Mouse (Mus musculus): ENCODE data around the gene Mgarp. TPM values are rescaled to one million over a fixed set of nuclear protein-coding genes. Genes with fewer than 3 reads are reported as not detected.

Mgarp gene
- polyA plus RNA-seq, 1 experiment = 0.36 TPM

GRCm38 (mm10) chr3:51379786-51380659, 16.5 kb downstream of the Mgarp start:
- H3K4me3 ChIP-seq (ENCODE audit: extremely low read depth, insufficient read depth, insufficient read length) = no peak overlapping the region
- H3K4me1 ChIP-seq (ENCODE audit: control insufficient read depth, insufficient read depth, insufficient read length) = no peaks in the 10 kb centered on the region; the same call in 1 of the 2 replicates
- no peaks in the 10 kb centered on the region for H3K27me3 ChIP-seq (ENCODE audit: control insufficient read depth, insufficient read depth, low read length)
- H3K36me3 ChIP-seq (ENCODE audit: control insufficient read depth, insufficient read depth, low read length) = no peaks in the 10 kb centered on the region
- H3K27ac ChIP-seq (ENCODE audit: insufficient read depth, low read length) = no peak overlapping the region
- 77% methylated on average over 5 of the region's 5 CpGs for WGBS
- TF ChIP-seq CTCF (IDR thresholded peaks at IDR 0.05; ENCODE audit: extremely low read depth, insufficient read depth, insufficient read length, insufficient replicate concordance) = no peak
- TF ChIP-seq POLR2A (IDR thresholded peaks at IDR 0.05; ENCODE audit: low read depth, low read length) = no peak
- no peak for DNase-seq (ENCODE audit: low read depth in 1 of 2, low spot score in 2 of 2)

- no peaks in the 10 kb centered on the region for H3K36me3 ChIP-seq (ENCODE audit: control insufficient read depth, insufficient read depth, low read length)
These were observed 17.9 kb downstream of the Mgarp start for GRCm38 (mm10) chr3:51378665-51378946.

GRCm38 (mm10) chr3:51377878-51378664, 18.5 kb downstream of the Mgarp start:
- Histone ChIP-seq H3K27ac (ENCODE audit: insufficient read depth, low read length) (no peak overlapping the region), H3K27me3 (ENCODE audit: control insufficient read depth, insufficient read depth, low read length) (no peaks in the 10 kb centered on the region), H3K4me3 (ENCODE audit: extremely low read depth, insufficient read depth, insufficient read length) (peak overlapping the region; percentile 48), H3K4me1 (ENCODE audit: control insufficient read depth, insufficient read depth, insufficient read length) (no peaks in the 10 kb centered on the region; the same call in 1 of the 2 replicates), H3K36me3 (ENCODE audit: control insufficient read depth, insufficient read depth, low read length) (no peaks in the 10 kb centered on the region)
- peak in 1 of 2 experiments; percentile 36 for DNase-seq (ENCODE audit: low read depth in 1 of 2, low spot score in 2 of 2)
- TF ChIP-seq CTCF (IDR thresholded peaks at IDR 0.05; ENCODE audit: extremely low read depth, insufficient read depth, insufficient read length, insufficient replicate concordance) = no peak
- no peak for TF ChIP-seq POLR2A (IDR thresholded peaks at IDR 0.05; ENCODE audit: low read depth, low read length)
- 30% methylated on average over 31 of the region's 31 CpGs for WGBS

More at GRCm38 (mm10) chr3:51378665-51378946, 17.9 kb downstream of the Mgarp start:
- Histone ChIP-seq H3K27ac (ENCODE audit: insufficient read depth, low read length) (no peak overlapping the region), H3K4me3 (ENCODE audit: extremely low read depth, insufficient read depth, insufficient read length) (no peak overlapping the region), H3K27me3 (ENCODE audit: control insufficient read depth, insufficient read depth, low read length) (no peaks in the 10 kb centered on the region), H3K4me1 (ENCODE audit: control insufficient read depth, insufficient read depth, insufficient read length) (no peaks in the 10 kb centered on the region; the same call in 1 of the 2 replicates)
- WGBS = 74% methylated on average over 3 of the region's 3 CpGs
- TF ChIP-seq POLR2A (IDR thresholded peaks at IDR 0.05; ENCODE audit: low read depth, low read length) (no peak), CTCF (IDR thresholded peaks at IDR 0.05; ENCODE audit: extremely low read depth, insufficient read depth, insufficient read length, insufficient replicate concordance) (no peak)
- DNase-seq (ENCODE audit: low read depth in 1 of 2, low spot score in 2 of 2) = no peak

DNA sequence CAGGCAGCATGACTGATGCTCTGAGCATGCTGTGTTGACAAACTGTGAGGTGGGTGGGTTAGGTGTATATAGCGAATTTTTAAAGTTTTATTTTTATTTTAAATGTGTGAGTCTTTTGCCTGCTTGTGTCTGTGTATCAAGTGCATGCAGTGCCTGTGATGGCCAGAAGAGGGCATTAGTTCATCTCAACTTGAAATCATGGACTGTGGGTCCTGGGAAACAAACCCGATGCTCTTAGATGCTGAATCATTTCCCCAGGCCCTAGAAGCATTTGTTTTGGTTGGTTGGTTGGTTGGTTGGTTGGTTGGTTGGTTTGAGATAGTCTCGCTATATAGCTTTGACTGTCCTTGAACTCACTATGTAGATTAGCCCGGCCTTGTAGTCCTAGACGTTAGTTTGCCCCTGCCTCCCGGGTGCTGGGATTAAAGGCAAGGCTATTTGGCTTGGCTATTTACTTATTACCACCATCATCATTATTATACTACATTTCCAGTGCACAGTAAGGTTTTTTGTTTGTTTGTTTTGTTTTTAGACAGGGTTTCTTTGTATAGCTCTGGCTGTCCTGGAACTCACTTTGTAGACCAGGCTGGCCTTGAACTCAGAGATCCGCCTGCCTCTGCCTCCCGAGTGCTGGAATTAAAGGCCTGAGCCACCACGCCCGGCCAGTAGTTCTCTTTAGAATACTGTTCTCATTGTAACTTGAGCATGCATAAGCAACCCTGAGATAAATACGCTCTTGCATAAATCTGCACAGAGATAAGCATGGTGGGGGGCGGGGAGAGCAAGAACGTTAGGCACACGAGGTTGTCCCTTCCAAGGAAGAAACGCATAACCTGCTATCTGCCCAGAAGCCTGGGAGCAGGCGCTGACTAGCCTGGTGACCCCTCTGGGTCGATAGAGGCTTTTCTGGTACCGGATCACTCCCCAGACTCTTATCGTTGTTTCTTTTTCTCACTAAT, 21.0 kb downstream of the Mgarp start:
- no peaks in the 10 kb centered on the region for H3K36me3 ChIP-seq (ENCODE audit: control insufficient read depth, insufficient read depth, low read length)
- H3K4me1 ChIP-seq (ENCODE audit: control insufficient read depth, insufficient read depth, insufficient read length) = no peaks in the 10 kb centered on the region; the same call in 1 of the 2 replicates
- DNase-seq (ENCODE audit: low read depth in 1 of 2, low spot score in 2 of 2) = peak; percentile 29 to 52
- TF ChIP-seq CTCF (IDR thresholded peaks at IDR 0.05; ENCODE audit: extremely low read depth, insufficient read depth, insufficient read length, insufficient replicate concordance) (peak; percentile 27; the same call in 1 of the 2 replicates), POLR2A (IDR thresholded peaks at IDR 0.05; ENCODE audit: low read depth, low read length) (no peak)
- H3K27ac ChIP-seq (ENCODE audit: insufficient read depth, low read length) = no peak overlapping the region
- H3K4me3 ChIP-seq (ENCODE audit: extremely low read depth, insufficient read depth, insufficient read length) = no peak overlapping the region
- 74% methylated on average over 19 of the region's 19 CpGs for WGBS
- no peaks in the 10 kb centered on the region for H3K27me3 ChIP-seq (ENCODE audit: control insufficient read depth, insufficient read depth, low read length)

DNA sequence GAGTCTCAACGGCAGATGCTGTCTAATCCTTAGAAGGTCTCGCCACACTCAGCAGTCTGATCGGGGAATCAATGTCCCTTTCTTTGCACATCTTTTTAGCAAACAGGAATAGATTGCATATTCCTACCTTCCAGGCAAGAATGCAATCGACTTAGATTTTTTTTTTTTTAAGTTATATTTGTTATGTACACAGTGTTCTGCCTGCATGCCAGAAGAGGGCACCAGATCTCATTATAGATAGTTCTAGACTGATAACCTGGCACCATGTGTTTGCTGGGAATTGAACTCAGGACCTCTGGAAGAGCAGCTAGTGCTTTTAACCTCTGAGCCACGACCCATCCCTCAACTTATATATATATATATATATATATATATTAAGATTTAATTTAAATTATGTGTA, 23.0 kb downstream of the Mgarp start:
- WGBS = 73% methylated on average over 5 of the region's 5 CpGs
- Histone ChIP-seq H3K4me3 (ENCODE audit: extremely low read depth, insufficient read depth, insufficient read length) (no peak overlapping the region), H3K36me3 (ENCODE audit: control insufficient read depth, insufficient read depth, low read length) (no peaks in the 10 kb centered on the region), H3K4me1 (ENCODE audit: control insufficient read depth, insufficient read depth, insufficient read length) (no peaks in the 10 kb centered on the region), H3K27me3 (ENCODE audit: control insufficient read depth, insufficient read depth, low read length) (no peaks in the 10 kb centered on the region), H3K27ac (ENCODE audit: insufficient read depth, low read length) (no peak overlapping the region)
- DNase-seq (ENCODE audit: low read depth in 1 of 2, low spot score in 2 of 2) = no peak
- no peak for TF ChIP-seq CTCF (IDR thresholded peaks at IDR 0.05; ENCODE audit: extremely low read depth, insufficient read depth, insufficient read length, insufficient replicate concordance)
- no peak for TF ChIP-seq POLR2A (IDR thresholded peaks at IDR 0.05; ENCODE audit: low read depth, low read length)

DNA sequence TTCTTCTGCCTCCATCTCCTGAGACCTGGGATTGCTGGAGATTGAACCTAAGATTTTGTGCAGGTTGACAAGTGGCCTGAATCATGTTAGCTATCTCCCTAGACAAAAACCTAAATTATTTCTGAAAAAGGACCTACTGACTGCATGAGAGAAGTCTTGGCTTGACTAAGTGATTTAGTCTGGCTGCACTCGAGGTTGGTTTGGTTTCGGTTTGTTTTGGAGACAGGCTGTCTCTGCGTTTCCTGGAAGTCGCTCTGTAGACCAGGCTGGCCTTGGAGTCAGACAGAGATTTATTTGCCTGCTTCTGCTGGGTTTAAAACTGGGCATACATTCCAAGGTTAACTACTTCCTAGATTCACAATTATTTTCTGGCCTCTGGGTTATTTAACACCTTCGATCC, 23.7 kb downstream of the Mgarp start:
- no peaks in the 10 kb centered on the region for H3K36me3 ChIP-seq (ENCODE audit: control insufficient read depth, insufficient read depth, low read length)
- TF ChIP-seq POLR2A (IDR thresholded peaks at IDR 0.05; ENCODE audit: low read depth, low read length) (no peak), CTCF (IDR thresholded peaks at IDR 0.05; ENCODE audit: extremely low read depth, insufficient read depth, insufficient read length, insufficient replicate concordance) (no peak)
- 41% methylated on average over 5 of the region's 5 CpGs for WGBS
- H3K4me3 ChIP-seq (ENCODE audit: extremely low read depth, insufficient read depth, insufficient read length) = no peak overlapping the region
- H3K4me1 ChIP-seq (ENCODE audit: control insufficient read depth, insufficient read depth, insufficient read length) = no peaks in the 10 kb centered on the region
- DNase-seq (ENCODE audit: low read depth in 1 of 2, low spot score in 2 of 2) = no peak
- H3K27me3 ChIP-seq (ENCODE audit: control insufficient read depth, insufficient read depth, low read length) = no peaks in the 10 kb centered on the region
- no peak overlapping the region; the same call in 1 of the 2 replicates for H3K27ac ChIP-seq (ENCODE audit: insufficient read depth, low read length)
